Mouse (Mus musculus): ENCODE data around the gene Tial1. TPM values are rescaled to one million over a fixed set of nuclear protein-coding genes. Genes with fewer than 3 reads are reported as not detected.

The Tial1 gene
- 32.2 and 39.8 TPM in 2 replicates for polyA plus RNA-seq (2014; fragmentation: Nextera tagmentation; extraction: Ambion mirVana)

GRCm38 (mm10) chr7:128461285-128462215, at the start of gene Tial1:
TSS of gene Tial1 (minus strand) at chr7:128461717.
- Histone ChIP-seq H3K27me3 (ENCODE audit: control insufficient read depth, insufficient read depth, low read length) (no peaks in the 10 kb centered on the region), H3K9ac (ENCODE audit: low read length) (peak within 1 kb of the TSS; percentile 82), H3K4me3 (ENCODE audit: low read depth, low read length) (peak within 1 kb of the TSS; percentile 71), H3K4me1 (ENCODE audit: control insufficient read depth, insufficient read depth, low read length) (peaks cover 4% of the 10 kb centered on the region; the same call in 1 of the 2 replicates), H3K36me3 (ENCODE audit: control insufficient read depth, insufficient read depth, low read length) (no peaks in the 10 kb centered on the region), H3K4me2 (ENCODE audit: low read depth) (peak within 1 kb of the TSS; percentile 92), H3K9me3 (ENCODE audit: control insufficient read depth, low read length) (no peaks in the 10 kb centered on the region), H3K27ac (ENCODE audit: low read depth, low read length) (peak within 1 kb of the TSS; percentile 77)
- DNase-seq (ENCODE audit: low spot score) (peak; percentile 98), ATAC-seq (ENCODE audit: insufficient read depth, low FRiP score, low TSS enrichment) (peak; percentile 98)
- WGBS, result under 1% methylated on average over 64 of the region's 69 CpGs

GRCm38 (mm10) chr7:128504091-128504490, 42.6 kb upstream of the Tial1 start:
- ATAC-seq (ENCODE audit: insufficient read depth, low FRiP score, low TSS enrichment) (no peak), DNase-seq (ENCODE audit: low spot score) (no peak)
- Histone ChIP-seq H3K4me3 (ENCODE audit: low read depth, low read length) (no peak overlapping the region), H3K27me3 (ENCODE audit: control insufficient read depth, insufficient read depth, low read length) (no peaks in the 10 kb centered on the region), H3K27ac (ENCODE audit: low read depth, low read length) (no peak overlapping the region), H3K4me1 (ENCODE audit: control insufficient read depth, insufficient read depth, low read length) (no peaks in the 10 kb centered on the region), H3K9me3 (ENCODE audit: control insufficient read depth, low read length) (no peaks in the 10 kb centered on the region), H3K4me2 (ENCODE audit: low read depth) (no peak overlapping the region), H3K36me3 (ENCODE audit: control insufficient read depth, insufficient read depth, low read length) (no peaks in the 10 kb centered on the region), H3K9ac (ENCODE audit: low read length) (no peak overlapping the region)
- WGBS, result 92% methylated on average over 6 of the region's 6 CpGs

- H3K36me3 ChIP-seq (ENCODE audit: control insufficient read depth, insufficient read depth, low read length), result no peaks in the 10 kb centered on the region
- WGBS, result 86% methylated on average over 6 of the region's 6 CpGs
- DNase-seq (ENCODE audit: low spot score) (no peak), ATAC-seq (ENCODE audit: insufficient read depth, low FRiP score, low TSS enrichment) (no peak)
- no peaks in the 10 kb centered on the region for H3K4me1 ChIP-seq (ENCODE audit: control insufficient read depth, insufficient read depth, low read length)
- H3K4me2 ChIP-seq (ENCODE audit: low read depth), result no peak overlapping the region
- H3K9me3 ChIP-seq (ENCODE audit: control insufficient read depth, low read length), result no peaks in the 10 kb centered on the region
- H3K9ac ChIP-seq (ENCODE audit: low read length), result no peak overlapping the region
- H3K4me3 ChIP-seq (ENCODE audit: low read depth, low read length), result no peak overlapping the region
- no peaks in the 10 kb centered on the region for H3K27me3 ChIP-seq (ENCODE audit: control insufficient read depth, insufficient read depth, low read length)
- no peak overlapping the region for H3K27ac ChIP-seq (ENCODE audit: low read depth, low read length)
These were observed 38.3 kb upstream of the Tial1 start for GRCm38 (mm10) chr7:128499801-128500200.

GRCm38 (mm10) chr7:128494546-128494945, 33.0 kb upstream of the Tial1 start:
- H3K27ac ChIP-seq (ENCODE audit: low read depth, low read length), result no peak overlapping the region
- WGBS, result 89% methylated on average over 5 of the region's 5 CpGs
- DNase-seq (ENCODE audit: low spot score) (no peak), ATAC-seq (ENCODE audit: insufficient read depth, low FRiP score, low TSS enrichment) (no peak)
- no peaks in the 10 kb centered on the region for H3K9me3 ChIP-seq (ENCODE audit: control insufficient read depth, low read length)
- H3K27me3 ChIP-seq (ENCODE audit: control insufficient read depth, insufficient read depth, low read length), result no peaks in the 10 kb centered on the region
- H3K4me1 ChIP-seq (ENCODE audit: control insufficient read depth, insufficient read depth, low read length), result no peaks in the 10 kb centered on the region
- no peak overlapping the region for H3K4me3 ChIP-seq (ENCODE audit: low read depth, low read length)
- no peaks in the 10 kb centered on the region for H3K36me3 ChIP-seq (ENCODE audit: control insufficient read depth, insufficient read depth, low read length)
- no peak overlapping the region for H3K4me2 ChIP-seq (ENCODE audit: low read depth)
- no peak overlapping the region for H3K9ac ChIP-seq (ENCODE audit: low read length)

- no peak overlapping the region for H3K9ac ChIP-seq (ENCODE audit: low read length)
- ATAC-seq (ENCODE audit: insufficient read depth, low FRiP score, low TSS enrichment), result no peak
- no peak overlapping the region for H3K4me2 ChIP-seq (ENCODE audit: low read depth)
- 97% methylated on average over 3 of the region's 3 CpGs for WGBS
- H3K4me1 ChIP-seq (ENCODE audit: control insufficient read depth, insufficient read depth, low read length), result no peaks in the 10 kb centered on the region
- no peak for DNase-seq (ENCODE audit: low spot score)
- H3K4me3 ChIP-seq (ENCODE audit: low read depth, low read length), result no peak overlapping the region
- no peak overlapping the region for H3K27ac ChIP-seq (ENCODE audit: low read depth, low read length)
- H3K36me3 ChIP-seq (ENCODE audit: control insufficient read depth, insufficient read depth, low read length), result no peaks in the 10 kb centered on the region
- H3K9me3 ChIP-seq (ENCODE audit: control insufficient read depth, low read length), result peaks cover 3% of the 10 kb centered on the region; the same call in 1 of the 2 replicates
- H3K27me3 ChIP-seq (ENCODE audit: control insufficient read depth, insufficient read depth, low read length), result no peaks in the 10 kb centered on the region
These were observed 27.5 kb upstream of the Tial1 start for GRCm38 (mm10) chr7:128488986-128489385.

GRCm38 (mm10) chr7:128474322-128474721, 12.8 kb upstream of the Tial1 start:
- Histone ChIP-seq H3K4me3 (ENCODE audit: low read depth, low read length) (no peak overlapping the region), H3K9ac (ENCODE audit: low read length) (no peak overlapping the region), H3K4me2 (ENCODE audit: low read depth) (no peak overlapping the region), H3K36me3 (ENCODE audit: control insufficient read depth, insufficient read depth, low read length) (no peaks in the 10 kb centered on the region), H3K27me3 (ENCODE audit: control insufficient read depth, insufficient read depth, low read length) (no peaks in the 10 kb centered on the region), H3K27ac (ENCODE audit: low read depth, low read length) (no peak overlapping the region), H3K4me1 (ENCODE audit: control insufficient read depth, insufficient read depth, low read length) (no peaks in the 10 kb centered on the region), H3K9me3 (ENCODE audit: control insufficient read depth, low read length) (no peaks in the 10 kb centered on the region)
- ATAC-seq (ENCODE audit: insufficient read depth, low FRiP score, low TSS enrichment) (peak; percentile 45; the same call in 1 of the 2 replicates), DNase-seq (ENCODE audit: low spot score) (peak; percentile 71)
- 42% methylated on average over 10 of the region's 10 CpGs for WGBS

- H3K27ac ChIP-seq (ENCODE audit: low read depth, low read length), result no peak overlapping the region
- WGBS, result 70% methylated on average over 5 of the region's 5 CpGs
- peak overlapping the region; percentile 65 for H3K4me2 ChIP-seq (ENCODE audit: low read depth)
- DNase-seq (ENCODE audit: low spot score) (peak; percentile 16), ATAC-seq (ENCODE audit: insufficient read depth, low FRiP score, low TSS enrichment) (no peak)
- H3K9ac ChIP-seq (ENCODE audit: low read length), result peak overlapping the region; percentile 54
- no peaks in the 10 kb centered on the region for H3K9me3 ChIP-seq (ENCODE audit: control insufficient read depth, low read length)
- H3K36me3 ChIP-seq (ENCODE audit: control insufficient read depth, insufficient read depth, low read length), result no peaks in the 10 kb centered on the region
- H3K4me1 ChIP-seq (ENCODE audit: control insufficient read depth, insufficient read depth, low read length), result peaks cover 4% of the 10 kb centered on the region; the same call in 1 of the 2 replicates
- H3K27me3 ChIP-seq (ENCODE audit: control insufficient read depth, insufficient read depth, low read length), result no peaks in the 10 kb centered on the region
- peak overlapping the region; percentile 71 for H3K4me3 ChIP-seq (ENCODE audit: low read depth, low read length)
These were observed 889 bp upstream of the Tial1 start for GRCm38 (mm10) chr7:128462406-128462805.

GRCm38 (mm10) chr7:128460865-128461228, 670 bp downstream of the Tial1 start:
- H3K4me1 ChIP-seq (ENCODE audit: control insufficient read depth, insufficient read depth, low read length), result peaks cover 4% of the 10 kb centered on the region; the same call in 1 of the 2 replicates
- no peaks in the 10 kb centered on the region for H3K27me3 ChIP-seq (ENCODE audit: control insufficient read depth, insufficient read depth, low read length)
- no peaks in the 10 kb centered on the region for H3K9me3 ChIP-seq (ENCODE audit: control insufficient read depth, low read length)
- H3K4me2 ChIP-seq (ENCODE audit: low read depth), result peak overlapping the region; percentile 92
- ATAC-seq (ENCODE audit: insufficient read depth, low FRiP score, low TSS enrichment) (peak; percentile 58), DNase-seq (ENCODE audit: low spot score) (peak; percentile 57)
- peak overlapping the region; percentile 77 for H3K27ac ChIP-seq (ENCODE audit: low read depth, low read length)
- no peaks in the 10 kb centered on the region for H3K36me3 ChIP-seq (ENCODE audit: control insufficient read depth, insufficient read depth, low read length)
- peak overlapping the region; percentile 82 for H3K9ac ChIP-seq (ENCODE audit: low read length)
- 2% methylated on average over 19 of the region's 23 CpGs for WGBS
- peak overlapping the region; percentile 71 for H3K4me3 ChIP-seq (ENCODE audit: low read depth, low read length)

All from neural tube, embryonic 11.5 days (tissue).